Mouse (Mus musculus) MEL (cell line): ENCODE data around the gene Vmn2r1. TPM values are rescaled to one million over a fixed set of nuclear protein-coding genes. Genes with fewer than 3 reads are reported as not detected.

ENCODE experiments used
- DNase-seq: peaks from one replicate; pipeline ENCODE4 v3.0.0; 2011; ENCODE audit warnings: low read depth, low spot score
- H3K27ac ChIP-seq: 2 replicates; pipeline ENCODE4 v1.5.1; 2012; ENCODE audit warnings: low read depth, mild to moderate bottlenecking, control low read depth, low read length, moderate library complexity; ENCODE audit not compliant: control insufficient read depth
- H3K27me3 ChIP-seq, 2 experiments: fragments of 150-350 bp in 1 of 2; sonication (generic) in 1 of 2; 2 replicates each; pipeline ENCODE4 v1.6.1; 2012; ENCODE audit warnings: low read length in 2 of 2, mild to moderate bottlenecking in 2 of 2, improper control_type of control experiment in 1 of 2, moderate library complexity in 1 of 2; ENCODE audit not compliant: insufficient read depth in 2 of 2, control insufficient read depth in 1 of 2
- H3K36me3 ChIP-seq, 2 experiments: 2 replicates each; pipeline ENCODE4 v1.6.1; 2012 to 2014; ENCODE audit warnings: low read length in 2 of 2, improper control_type of control experiment in 1 of 2, inconsistent platforms in 1 of 2, mild to moderate bottlenecking in 1 of 2; ENCODE audit not compliant: insufficient read depth in 2 of 2, control insufficient read depth in 1 of 2
- H3K4me1 ChIP-seq, 2 experiments: fragments of 150-350 bp in 1 of 2; sonication (generic) in 1 of 2; 2 replicates each; pipeline ENCODE4 v1.6.1; 2012; ENCODE audit warnings: low read length in 2 of 2, improper control_type of control experiment in 1 of 2, mild to moderate bottlenecking in 1 of 2; ENCODE audit not compliant: insufficient read depth in 2 of 2, control insufficient read depth in 1 of 2
- H3K4me3 ChIP-seq, 2 experiments: fragments of 150-350 bp in 1 of 2; sonication (generic) in 1 of 2; 2 replicates each; pipeline ENCODE4 v1.5.1; 2012; ENCODE audit warnings: low read depth in 2 of 2, low read length in 2 of 2, mild to moderate bottlenecking in 2 of 2, moderate library complexity in 2 of 2, control low read depth in 1 of 2, improper control_type of control experiment in 1 of 2; ENCODE audit not compliant: control insufficient read depth in 1 of 2, insufficient read depth in 1 of 2
- H3K79me2 ChIP-seq: 2 replicates; pipeline ENCODE4 v1.6.1; 2012; ENCODE audit warnings: mild to moderate bottlenecking, low read length, moderate library complexity; ENCODE audit not compliant: control insufficient read depth, poor library complexity, insufficient read depth
- H3K9ac ChIP-seq: 2 replicates; pipeline ENCODE4 v1.6.1; 2012; ENCODE audit warnings: low read depth, mild to moderate bottlenecking, control low read depth, low read length, moderate library complexity; ENCODE audit not compliant: control insufficient read depth, poor library complexity, severe bottlenecking
- H3K9me3 ChIP-seq: fragments of 150-350 bp; sonication (generic); replicated peaks from 2 replicates; pipeline ENCODE4 v1.6.1; 2012; ENCODE audit warnings: mild to moderate bottlenecking, low read length, improper control_type of control experiment, moderate library complexity; ENCODE audit not compliant: insufficient read depth
- BHLHE40 ChIP-seq: IDR thresholded peaks from 2 replicates; pipeline ENCODE4 v1.6.1; 2012; ENCODE audit warnings: low read depth, mild to moderate bottlenecking, inconsistent platforms, low read length, improper control_type of control experiment, borderline replicate concordance
- CTCF ChIP-seq, 3 experiments: IDR thresholded peaks in 2 of 3; conservative IDR thresholded peaks in 1 of 3; 2 replicates each; pipeline ENCODE4 v1.5.1; 2011 to 2012; ENCODE audit warnings: low read length in 3 of 3, low read depth in 2 of 3, mild to moderate bottlenecking in 2 of 3, improper control_type of control experiment in 1 of 3, inconsistent platforms in 1 of 3, mixed read lengths in 1 of 3, moderate library complexity in 1 of 3; ENCODE audit not compliant: control insufficient read depth in 1 of 3, insufficient read depth in 1 of 3, poor library complexity in 1 of 3, severe bottlenecking in 1 of 3
- EP300 ChIP-seq, 2 experiments: IDR thresholded peaks; 2 replicates each; pipeline ENCODE4 v1.6.1; 2011; ENCODE audit warnings: improper control_type of control experiment in 2 of 2, low read length in 2 of 2, low read depth in 1 of 2, mild to moderate bottlenecking in 1 of 2
- ETS1 ChIP-seq: IDR thresholded peaks from 2 replicates; pipeline ENCODE4 v1.6.1; 2012; ENCODE audit warnings: low read depth, mild to moderate bottlenecking, inconsistent platforms, low read length, improper control_type of control experiment, moderate library complexity
- HCFC1 ChIP-seq: IDR thresholded peaks from 2 replicates; pipeline ENCODE4 v1.6.1; 2012; ENCODE audit warnings: low read depth, mild to moderate bottlenecking, inconsistent platforms, low read length, improper control_type of control experiment, moderate library complexity
- JUND ChIP-seq: IDR thresholded peaks from 2 replicates; pipeline ENCODE4 v1.6.1; 2011; ENCODE audit warnings: low read depth, mild to moderate bottlenecking, improper control_type of control experiment, low read length
- MEF2A ChIP-seq: IDR thresholded peaks from 2 replicates; pipeline ENCODE4 v1.6.1; 2014; ENCODE audit warnings: low read depth, mild to moderate bottlenecking, inconsistent platforms, low read length, improper control_type of control experiment; ENCODE audit not compliant: poor library complexity, insufficient replicate concordance, severe bottlenecking; ENCODE audit errors: extremely low read depth
- MXI1 ChIP-seq: IDR thresholded peaks from 2 replicates; pipeline ENCODE4 v1.6.1; 2011; ENCODE audit warnings: mild to moderate bottlenecking, low read depth, low read length, improper control_type of control experiment
- NELFE ChIP-seq: IDR thresholded peaks from 2 replicates; pipeline ENCODE4 v1.6.1; 2011; ENCODE audit warnings: low read depth, low read length, improper control_type of control experiment
- RAD21 ChIP-seq: IDR thresholded peaks from 2 replicates; pipeline ENCODE4 v1.6.1; 2011; ENCODE audit warnings: mild to moderate bottlenecking, low read depth, low read length, improper control_type of control experiment
- RCOR1 ChIP-seq: IDR thresholded peaks from 2 replicates; pipeline ENCODE4 v1.6.1; 2012; ENCODE audit warnings: low read depth, mild to moderate bottlenecking, inconsistent platforms, low read length, improper control_type of control experiment
- SMC3 ChIP-seq: IDR thresholded peaks from 2 replicates; pipeline ENCODE4 v1.6.1; 2011; ENCODE audit warnings: low read depth, low read length, improper control_type of control experiment
- TAL1 ChIP-seq: IDR thresholded peaks from 2 replicates; pipeline ENCODE4 v1.6.1; 2012; ENCODE audit warnings: mild to moderate bottlenecking, inconsistent platforms, low read length, moderate library complexity, mixed read lengths
- UBTF ChIP-seq: IDR thresholded peaks from 2 replicates; pipeline ENCODE4 v1.6.1; 2012; ENCODE audit warnings: low read depth, mild to moderate bottlenecking, inconsistent platforms, low read length, improper control_type of control experiment, moderate library complexity, borderline replicate concordance; ENCODE audit not compliant: insufficient read depth
- ZC3H11A ChIP-seq: IDR thresholded peaks from 2 replicates; pipeline ENCODE4 v1.6.1; 2012; ENCODE audit warnings: low read depth, mild to moderate bottlenecking, inconsistent platforms, low read length, improper control_type of control experiment
- ZMIZ1 ChIP-seq: IDR thresholded peaks from 2 replicates; pipeline ENCODE4 v1.6.1; 2012; ENCODE audit warnings: low read depth, mild to moderate bottlenecking, inconsistent platforms, low read length, improper control_type of control experiment, moderate library complexity
- ZNF384 ChIP-seq: IDR thresholded peaks from 2 replicates; pipeline ENCODE4 v1.6.1; 2012; ENCODE audit warnings: low read depth, mild to moderate bottlenecking, inconsistent platforms, low read length, improper control_type of control experiment
- polyA plus RNA-seq, 2 experiments: library from polyadenylated mRNA; stranded (reverse) in 1 of 2; unstranded in 1 of 2; fragments of >175 nt in 1 of 2; fragments of >200 nt in 1 of 2; gene quantifications; 2 replicates each; pipeline versions ENCODE4 v1.2.1 to v1.2.4; 2012; ENCODE audit warnings: low replicate concordance in 2 of 2, low read depth in 1 of 2; ENCODE audit not compliant: insufficient read length in 2 of 2, insufficient read depth in 1 of 2, missing spikeins in 1 of 2
- total RNA-seq: library from RNA; depleted of rRNA; stranded (reverse); fragments of 300-350 nt; gene quantifications from 2 replicates; pipeline ENCODE4 v1.2.3, GENCODE M21; 2012

The Vmn2r1 gene
- total and polyA plus RNA-seq, 3 experiments, result 0.01 TPM; not detected in 2

DNA sequence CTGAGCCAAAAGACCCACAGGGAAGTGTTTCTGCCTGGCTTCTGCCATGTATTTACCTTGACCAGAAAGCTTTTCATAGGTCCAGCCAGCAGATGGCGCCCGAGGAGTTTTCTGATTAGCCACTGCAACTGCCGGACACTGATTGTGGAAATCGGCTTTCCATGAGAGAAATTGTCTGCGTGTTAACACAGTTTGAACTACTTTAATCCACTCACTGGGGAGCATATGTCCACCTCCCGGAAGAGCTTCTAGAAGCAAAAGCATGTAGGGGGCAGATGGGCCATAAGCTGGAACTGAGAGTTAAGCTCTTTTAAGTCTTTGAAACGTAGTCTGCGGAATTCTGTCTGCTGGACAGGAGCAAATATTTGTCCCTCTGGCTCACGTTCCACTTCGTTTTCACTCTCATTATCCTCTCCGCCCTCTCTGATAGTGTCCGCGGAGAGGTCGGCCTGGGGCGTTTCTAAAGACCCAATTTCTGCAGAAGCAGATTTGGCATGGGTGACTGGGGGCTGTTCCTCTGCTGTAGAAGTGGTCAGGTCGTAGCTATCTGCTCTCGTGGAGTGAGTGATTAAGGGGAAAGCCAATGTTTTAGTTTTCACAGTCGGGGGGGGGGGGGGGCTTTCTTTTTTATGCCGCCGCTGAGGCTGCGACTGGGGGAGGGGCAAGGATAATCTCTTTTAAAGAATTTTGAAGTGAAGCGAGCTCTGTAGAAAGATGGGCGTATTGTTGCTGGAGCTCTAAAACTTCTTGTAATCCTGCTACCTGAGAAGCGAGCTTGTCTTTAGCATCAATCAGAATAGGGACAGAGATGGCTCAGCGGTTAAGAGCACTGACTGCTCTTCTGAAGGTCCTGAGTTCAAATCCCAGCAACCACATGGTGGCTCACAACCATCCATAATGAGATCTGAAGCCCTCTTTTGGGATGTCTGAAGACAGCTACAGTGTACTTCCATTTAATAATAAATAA, 41.2 kb upstream of the Vmn2r1 start:
- H3K4me1 ChIP-seq, result peaks cover 0 to 4% of the 10 kb centered on the region in 2 experiments; a peak in 1 of 4 replicates
- H3K79me2 ChIP-seq, result no peaks in the 10 kb centered on the region
- DNase-seq, result peak; percentile 69
- no peak overlapping the region for H3K27ac ChIP-seq
- TF ChIP-seq CTCF (IDR thresholded peaks at IDR 0.05 in 2 of 3, conservative IDR thresholded peaks at IDR 0.05 in 1 of 3; ENCODE audit: control insufficient read depth in 1 of 3, insufficient read depth in 1 of 3, low read depth in 2 of 3, low read length in 3 of 3, poor library complexity in 1 of 3, severe bottlenecking in 1 of 3), result peak; percentile 58 to 85 (median 81)
- TF ChIP-seq ZNF384, result no peak
- peak; percentile 57; the same call in 1 of the 2 replicates for TF ChIP-seq ZC3H11A
- TF ChIP-seq SMC3, result peak; percentile 75
- TF ChIP-seq RAD21, result peak; percentile 80
- TF ChIP-seq UBTF, result no peak
- TF ChIP-seq RCOR1, result peak; percentile 16; the same call in 1 of the 2 replicates
- TF ChIP-seq BHLHE40, result no peak
- TF ChIP-seq, all 39 proteins: peak for 5
- Histone ChIP-seq H3K4me3 (no peak overlapping the region), H3K36me3 (peaks cover 0 to 5% of the 10 kb centered on the region in 2 experiments; a peak in 1 of 4 replicates), H3K27me3 (no peaks in the 10 kb centered on the region), H3K9me3 (no peaks in the 10 kb centered on the region), H3K9ac (no peak overlapping the region)

GRCm38 (mm10) chr3:64112707-64113106, 31.4 kb downstream of the Vmn2r1 start:
- no peak overlapping the region for H3K9ac ChIP-seq
- no peak for DNase-seq
- no peaks in the 10 kb centered on the region for H3K27me3 ChIP-seq
- H3K9me3 ChIP-seq, result no peaks in the 10 kb centered on the region
- H3K4me1 ChIP-seq, result no peaks in the 10 kb centered on the region
- no peak for TF ChIP-seq ZNF384
- TF ChIP-seq ZMIZ1, result no peak
- no peak for TF ChIP-seq TAL1
- no peak for TF ChIP-seq NELFE
- H3K79me2 ChIP-seq, result no peaks in the 10 kb centered on the region
- H3K27ac ChIP-seq, result no peak overlapping the region
- no peaks in the 10 kb centered on the region for H3K36me3 ChIP-seq
- no peak overlapping the region for H3K4me3 ChIP-seq

GRCm38 (mm10) chr3:64113352-64114046, 32.2 kb downstream of the Vmn2r1 start:
- no peaks in the 10 kb centered on the region for H3K4me1 ChIP-seq
- TF ChIP-seq SMC3 (no peak), ETS1 (no peak), MEF2A (no peak), MXI1 (no peak), TAL1 (no peak), JUND (no peak), ZNF384 (no peak), HCFC1 (no peak), EP300 (IDR thresholded peaks at IDR 0.05; ENCODE audit: low read depth in 1 of 2, low read length in 2 of 2) (no peak)
- H3K27ac ChIP-seq, result no peak overlapping the region
- H3K79me2 ChIP-seq, result no peaks in the 10 kb centered on the region
- no peaks in the 10 kb centered on the region for H3K9me3 ChIP-seq
- H3K27me3 ChIP-seq, result no peaks in the 10 kb centered on the region
- no peak overlapping the region for H3K4me3 ChIP-seq
- H3K36me3 ChIP-seq, result no peaks in the 10 kb centered on the region
- no peak overlapping the region for H3K9ac ChIP-seq
- no peak for DNase-seq
